Mouse (Mus musculus): Measurements from ENCODE around the gene Zfp780b.
"Not testable (repeated sequence)": the region's sequence is repeated elsewhere in the genome, so short reads cannot be mapped to it uniquely, and the experiment has no call there.

Zfp780b gene

GRCm38 (mm10) chr7:27978683-27979528 is at the start of gene Zfp780b:
Gene Zfp780b, minus strand, starts transcription at chr7:27979171.
- peak; percentile 69 for DNase-seq (ENCODE audit: low read depth, low spot score)

DNA sequence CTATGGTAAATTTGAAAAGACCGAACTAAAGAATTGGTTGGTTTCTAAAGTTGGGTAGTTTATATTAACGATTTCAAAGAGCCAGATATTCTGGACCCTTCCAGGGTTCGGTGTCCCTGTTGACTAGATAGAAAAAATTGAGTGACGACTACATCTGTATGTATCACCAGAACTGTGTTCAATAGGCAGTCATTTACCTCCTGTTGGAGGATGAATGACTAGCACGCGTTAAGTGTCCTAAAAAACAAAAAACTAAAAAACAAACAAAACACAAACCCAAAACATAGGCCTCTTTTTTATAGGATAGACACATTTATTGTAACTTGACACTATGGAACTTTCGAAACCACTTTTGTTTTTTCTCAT is 35.5 kb upstream of the Zfp780b start:
- no peak for DNase-seq (ENCODE audit: low read depth, low spot score)

DNA sequence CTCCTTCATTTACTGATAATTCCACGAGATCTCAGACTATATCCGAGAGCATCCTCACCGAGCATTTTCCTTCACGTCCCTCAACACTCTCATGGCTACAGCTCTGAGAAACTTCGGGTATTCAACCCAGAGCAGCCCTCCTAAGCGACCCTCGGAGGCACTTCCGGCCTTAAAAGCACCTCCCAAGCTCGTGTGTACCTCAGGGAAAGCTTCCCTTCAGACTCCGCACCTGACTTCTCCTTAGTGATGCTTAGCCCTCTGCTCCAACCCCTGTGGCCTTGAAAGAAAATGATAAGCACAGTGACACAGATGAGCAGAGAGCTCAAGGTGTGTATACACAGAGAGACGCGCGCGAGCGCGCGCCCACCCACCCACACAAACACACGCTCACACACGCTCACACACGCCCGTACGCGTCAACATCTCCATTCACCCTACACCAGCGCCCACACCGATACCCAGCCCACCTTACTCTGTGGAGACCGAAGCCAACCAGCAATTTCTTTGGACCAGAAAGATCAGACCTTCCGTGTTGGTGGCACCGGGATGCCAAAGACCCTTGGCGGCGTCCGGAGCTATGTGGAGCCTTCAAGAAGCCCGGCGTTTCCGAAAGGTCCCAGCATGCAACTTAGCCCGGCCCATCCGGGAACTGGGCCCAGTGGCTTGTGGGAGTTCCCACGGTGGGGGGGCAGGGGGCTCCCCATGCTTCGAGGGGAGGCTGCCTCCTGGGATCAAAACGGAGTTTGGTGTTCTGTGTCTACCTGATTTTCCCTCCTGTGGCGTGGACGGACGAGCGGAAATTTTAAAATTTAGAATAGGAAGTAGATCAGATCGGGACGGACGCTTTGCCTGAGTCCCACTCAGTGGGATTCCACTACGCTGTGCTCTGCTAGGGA is 34.8 kb upstream of the Zfp780b start, which contains the start of gene Zfp850:
Gene Zfp850 (minus strand): TSS at position 567 of the 896 bp plus-strand sequence.
- DNase-seq (ENCODE audit: low read depth, low spot score) = peak; percentile 60

DNA sequence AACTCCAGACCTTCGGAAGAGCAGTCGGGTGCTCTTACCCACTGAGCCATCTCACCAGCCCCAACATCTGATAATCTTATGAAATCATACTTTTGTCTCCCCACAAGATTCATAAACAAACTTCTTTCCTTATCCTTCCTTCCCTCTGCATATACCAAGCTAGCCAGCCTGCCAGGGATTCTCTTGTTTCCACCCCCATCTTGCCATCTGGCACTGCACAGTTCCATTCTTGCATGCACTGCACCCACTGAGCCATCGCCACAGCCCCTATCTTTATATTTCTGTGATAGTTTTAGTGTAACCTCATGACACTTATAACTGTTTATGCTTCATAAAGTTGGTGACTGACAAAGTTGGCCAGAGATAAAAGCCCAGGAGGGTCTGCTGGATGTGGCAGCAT is 31.3 kb upstream of the Zfp780b start:
- DNase-seq (ENCODE audit: low read depth, low spot score) = no peak

DNA sequence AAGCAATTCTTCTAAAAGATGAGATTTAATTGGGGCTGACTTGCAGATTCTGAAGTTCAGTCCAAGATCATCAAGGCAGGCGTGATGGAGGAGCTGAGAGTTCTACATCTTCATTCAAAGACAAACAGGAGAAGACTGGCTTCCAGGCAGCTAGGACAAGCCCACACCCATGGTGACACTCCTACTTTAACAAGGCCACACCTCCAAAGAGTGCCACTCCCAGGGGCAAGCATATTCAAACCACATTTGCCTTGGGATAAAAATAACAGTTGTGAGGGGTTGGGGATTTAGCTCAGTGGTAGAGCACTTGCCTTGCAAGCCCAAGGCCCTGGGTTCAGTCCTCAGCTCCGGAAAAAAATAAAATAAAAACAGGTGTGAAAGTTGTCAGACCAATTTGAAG is 3.2 kb upstream of the Zfp780b start:
- DNase-seq (ENCODE audit: low read depth, low spot score) = no peak

- DNase-seq (ENCODE audit: low read depth, low spot score) = not testable (repeated sequence)
Measured at GRCm38 (mm10) chr7:27949451-27949850, 29.5 kb downstream of the Zfp780b start.

DNA sequence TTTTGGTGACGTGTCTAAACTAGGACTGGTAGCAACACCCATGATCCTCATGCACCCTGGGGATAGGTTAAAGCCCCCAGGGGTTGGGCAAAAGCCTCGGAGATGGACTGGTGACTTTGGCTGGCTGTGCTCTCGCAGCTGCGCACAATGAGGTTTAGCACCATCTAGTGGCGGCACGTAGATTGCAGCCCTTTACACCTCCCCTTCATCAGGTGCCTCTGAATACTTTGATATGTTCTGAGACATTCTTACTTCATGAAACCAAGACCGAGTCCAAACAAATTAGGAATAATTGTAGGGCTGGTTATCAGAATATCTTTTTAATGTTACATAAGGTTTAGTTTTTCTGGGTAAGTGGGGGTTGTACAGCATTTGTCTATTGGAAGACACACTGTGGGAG is 37.1 kb downstream of the Zfp780b start:
- not testable (repeated sequence) for DNase-seq (ENCODE audit: low read depth, low spot score)

- not testable (repeated sequence) for DNase-seq (ENCODE audit: low read depth, low spot score)
Measured at GRCm38 (mm10) chr7:27933800-27934158, 45.2 kb downstream of the Zfp780b start.

GRCm38 (mm10) chr7:27933050-27933799 is 45.7 kb downstream of the Zfp780b start:
- no peak for DNase-seq (ENCODE audit: low read depth, low spot score)

DNA sequence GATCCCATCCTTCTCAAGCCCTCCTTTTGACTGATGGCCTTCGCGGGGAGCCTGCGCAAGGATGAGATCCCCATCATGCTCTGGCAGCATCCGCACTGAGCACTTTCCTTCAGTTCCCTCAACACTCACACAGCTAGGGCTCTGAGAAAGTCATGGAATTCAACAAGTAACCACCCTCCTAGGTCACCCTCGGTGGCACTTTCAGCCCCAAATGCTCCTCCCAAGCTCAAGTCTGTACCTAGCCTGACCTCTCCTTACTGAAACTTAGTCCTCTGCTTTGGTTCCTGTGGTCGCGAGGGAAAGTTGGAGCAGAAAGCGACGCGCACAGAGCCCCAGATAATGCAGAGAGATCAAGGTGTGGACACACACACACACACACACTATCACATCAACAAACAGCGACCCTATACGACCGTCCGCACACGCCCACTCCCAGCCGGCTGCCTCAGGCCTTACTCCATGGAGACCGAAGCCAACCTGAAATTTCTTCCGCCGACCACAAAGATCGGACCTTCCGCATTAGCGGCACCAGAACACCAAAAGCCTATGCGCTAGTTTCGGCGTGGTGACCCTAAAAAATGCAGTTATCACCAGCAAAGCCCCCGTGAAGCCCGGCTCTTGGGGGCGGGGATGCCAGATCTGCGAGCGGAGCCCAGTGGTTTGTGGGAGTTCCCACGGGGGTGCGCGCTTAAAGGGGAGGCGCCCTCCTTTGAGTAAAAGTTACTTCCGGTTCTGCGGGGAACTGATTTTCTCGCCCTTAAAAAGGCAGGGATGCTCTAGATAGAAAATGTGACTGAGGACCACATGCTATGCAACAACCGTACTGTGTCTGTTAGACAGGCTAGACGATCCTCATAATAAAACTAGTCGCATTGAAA is 49.9 kb downstream of the Zfp780b start, which contains the start of gene Zfp974:
Gene Zfp974 (minus strand): TSS at position 643 of the 878 bp plus-strand sequence.
- peak; percentile 53 for DNase-seq (ENCODE audit: low read depth, low spot score)

- DNase-seq (ENCODE audit: low read depth, low spot score) = not testable (repeated sequence)
Measured at GRCm38 (mm10) chr7:27927041-27927440, 51.9 kb downstream of the Zfp780b start.

GRCm38 (mm10) chr7:27910952-27911351 is 68.0 kb downstream of the Zfp780b start:
- DNase-seq (ENCODE audit: low read depth, low spot score) = not testable (repeated sequence)
